Mouse (Mus musculus) ES-Bruce4 (cell line): ENCODE results near the gene Gm4869.
"Not testable (repeated sequence)": the region's sequence is repeated elsewhere in the genome, so short reads cannot be mapped to it uniquely, and the experiment has no call there.

Source experiments
- CTCF ChIP-seq: IDR thresholded peaks from one replicate; pipeline ENCODE4 v1.8.1; 2011; ENCODE audit warnings: low read depth, low read length
- POLR2A ChIP-seq: IDR thresholded peaks from one replicate; pipeline ENCODE4 v1.8.1; 2011; ENCODE audit warnings: low read length; ENCODE audit not compliant: insufficient read depth

DNA sequence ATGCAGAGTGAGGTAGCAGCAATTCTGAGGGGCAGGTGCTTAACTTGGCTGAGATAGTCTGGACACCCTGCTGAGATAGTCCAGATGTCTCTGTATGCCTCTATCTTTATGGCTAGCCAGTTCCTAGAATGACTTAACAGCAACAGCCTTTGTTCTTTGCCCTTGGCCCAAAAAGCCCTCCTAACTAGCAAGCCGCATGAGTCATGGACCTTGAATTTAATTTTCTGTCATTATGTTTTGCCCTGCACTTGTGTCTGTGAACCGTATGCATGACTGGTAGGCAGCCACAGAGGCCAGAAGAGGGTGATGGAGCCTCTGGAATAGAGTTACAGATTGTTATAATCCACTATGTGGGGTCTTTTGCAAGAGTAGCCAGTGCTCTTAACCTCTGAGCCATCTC is 17.7 kb downstream of the Gm4869 start:
- TF ChIP-seq CTCF, POLR2A: not testable (repeated sequence)
